Mouse (Mus musculus) MEL (cell line): ENCODE measurements at regions not wholly inside any gene's neighbourhood (a gene's known extent, or its start where the extent isn't known, plus 50 kb on each side); places are given as distances from the start of the nearest gene placed in this dataset.

Experiments
- DNase-seq: peaks from one replicate; pipeline ENCODE4 v3.0.0; 2011; ENCODE audit warnings: low read depth, low spot score
- H3K27ac ChIP-seq: 2 replicates; pipeline ENCODE4 v1.5.1; 2012; ENCODE audit warnings: low read depth, mild to moderate bottlenecking, control low read depth, low read length, moderate library complexity; ENCODE audit not compliant: control insufficient read depth
- H3K27me3 ChIP-seq, 2 experiments: fragments of 150-350 bp in 1 of 2; sonication (generic) in 1 of 2; 2 replicates each; pipeline ENCODE4 v1.6.1; 2012; ENCODE audit warnings: low read length in 2 of 2, mild to moderate bottlenecking in 2 of 2, improper control_type of control experiment in 1 of 2, moderate library complexity in 1 of 2; ENCODE audit not compliant: insufficient read depth in 2 of 2, control insufficient read depth in 1 of 2
- H3K36me3 ChIP-seq, 2 experiments: 2 replicates each; pipeline ENCODE4 v1.6.1; 2012 to 2014; ENCODE audit warnings: low read length in 2 of 2, improper control_type of control experiment in 1 of 2, inconsistent platforms in 1 of 2, mild to moderate bottlenecking in 1 of 2; ENCODE audit not compliant: insufficient read depth in 2 of 2, control insufficient read depth in 1 of 2
- H3K4me1 ChIP-seq, 2 experiments: fragments of 150-350 bp in 1 of 2; sonication (generic) in 1 of 2; 2 replicates each; pipeline ENCODE4 v1.6.1; 2012; ENCODE audit warnings: low read length in 2 of 2, improper control_type of control experiment in 1 of 2, mild to moderate bottlenecking in 1 of 2; ENCODE audit not compliant: insufficient read depth in 2 of 2, control insufficient read depth in 1 of 2
- H3K4me3 ChIP-seq, 2 experiments: fragments of 150-350 bp in 1 of 2; sonication (generic) in 1 of 2; 2 replicates each; pipeline ENCODE4 v1.5.1; 2012; ENCODE audit warnings: low read depth in 2 of 2, low read length in 2 of 2, mild to moderate bottlenecking in 2 of 2, moderate library complexity in 2 of 2, control low read depth in 1 of 2, improper control_type of control experiment in 1 of 2; ENCODE audit not compliant: control insufficient read depth in 1 of 2, insufficient read depth in 1 of 2
- H3K79me2 ChIP-seq: 2 replicates; pipeline ENCODE4 v1.6.1; 2012; ENCODE audit warnings: mild to moderate bottlenecking, low read length, moderate library complexity; ENCODE audit not compliant: control insufficient read depth, poor library complexity, insufficient read depth
- H3K9ac ChIP-seq: 2 replicates; pipeline ENCODE4 v1.6.1; 2012; ENCODE audit warnings: low read depth, mild to moderate bottlenecking, control low read depth, low read length, moderate library complexity; ENCODE audit not compliant: control insufficient read depth, poor library complexity, severe bottlenecking
- H3K9me3 ChIP-seq: fragments of 150-350 bp; sonication (generic); replicated peaks from 2 replicates; pipeline ENCODE4 v1.6.1; 2012; ENCODE audit warnings: mild to moderate bottlenecking, low read length, improper control_type of control experiment, moderate library complexity; ENCODE audit not compliant: insufficient read depth
- BHLHE40 ChIP-seq: IDR thresholded peaks from 2 replicates; pipeline ENCODE4 v1.6.1; 2012; ENCODE audit warnings: low read depth, mild to moderate bottlenecking, inconsistent platforms, low read length, improper control_type of control experiment, borderline replicate concordance
- CHD2 ChIP-seq: IDR thresholded peaks from 2 replicates; pipeline ENCODE4 v1.6.1; 2011; ENCODE audit warnings: low read length, improper control_type of control experiment
- E2F4 ChIP-seq: IDR thresholded peaks from 2 replicates; pipeline ENCODE4 v1.6.1; 2011; ENCODE audit warnings: low read depth, low read length, improper control_type of control experiment, borderline replicate concordance
- GABPA ChIP-seq: IDR thresholded peaks from 2 replicates; pipeline ENCODE4 v1.6.1; 2012; ENCODE audit warnings: low read depth, mild to moderate bottlenecking, inconsistent platforms, low read length, improper control_type of control experiment, moderate library complexity
- GATA1 ChIP-seq: IDR thresholded peaks from 2 replicates; pipeline ENCODE4 v1.6.1; 2011; ENCODE audit warnings: low read depth, low read length, improper control_type of control experiment
- HCFC1 ChIP-seq: IDR thresholded peaks from 2 replicates; pipeline ENCODE4 v1.6.1; 2012; ENCODE audit warnings: low read depth, mild to moderate bottlenecking, inconsistent platforms, low read length, improper control_type of control experiment, moderate library complexity
- KAT2A ChIP-seq: conservative IDR thresholded peaks from 2 replicates; pipeline ENCODE4 v1.6.1; 2012; ENCODE audit warnings: low read depth, low read length, improper control_type of control experiment, inconsistent platforms
- MAZ ChIP-seq: IDR thresholded peaks from 2 replicates; pipeline ENCODE4 v1.6.1; 2012; ENCODE audit warnings: low read depth, mild to moderate bottlenecking, inconsistent platforms, low read length, improper control_type of control experiment
- MEF2A ChIP-seq: IDR thresholded peaks from 2 replicates; pipeline ENCODE4 v1.6.1; 2014; ENCODE audit warnings: low read depth, mild to moderate bottlenecking, inconsistent platforms, low read length, improper control_type of control experiment; ENCODE audit not compliant: poor library complexity, insufficient replicate concordance, severe bottlenecking; ENCODE audit errors: extremely low read depth
- NELFE ChIP-seq: IDR thresholded peaks from 2 replicates; pipeline ENCODE4 v1.6.1; 2011; ENCODE audit warnings: low read depth, low read length, improper control_type of control experiment
- NRF1 ChIP-seq: IDR thresholded peaks from 2 replicates; pipeline ENCODE4 v1.6.1; 2014; ENCODE audit warnings: low read depth, mild to moderate bottlenecking, inconsistent platforms, low read length, improper control_type of control experiment, moderate library complexity; ENCODE audit not compliant: poor library complexity, insufficient read depth, severe bottlenecking
- POLR2A ChIP-seq, 2 experiments: IDR thresholded peaks; 2 replicates each; pipeline ENCODE4 v1.6.1; 2011 to 2012; ENCODE audit warnings: low read length in 2 of 2, mild to moderate bottlenecking in 2 of 2, control low read depth in 1 of 2, improper control_type of control experiment in 1 of 2, low read depth in 1 of 2, moderate library complexity in 1 of 2; ENCODE audit not compliant: control insufficient read depth in 1 of 2, insufficient read depth in 1 of 2, poor library complexity in 1 of 2
- RCOR1 ChIP-seq: IDR thresholded peaks from 2 replicates; pipeline ENCODE4 v1.6.1; 2012; ENCODE audit warnings: low read depth, mild to moderate bottlenecking, inconsistent platforms, low read length, improper control_type of control experiment
- TBP ChIP-seq: IDR thresholded peaks from 2 replicates; pipeline ENCODE4 v1.8.0; 2011; ENCODE audit warnings: low read depth, low read length, improper control_type of control experiment
- TCF12 ChIP-seq: IDR thresholded peaks from 2 replicates; pipeline ENCODE4 v1.6.1; 2014; ENCODE audit warnings: low read depth, mild to moderate bottlenecking, inconsistent platforms, low read length, improper control_type of control experiment, moderate library complexity
- USF1 ChIP-seq: IDR thresholded peaks from 2 replicates; pipeline ENCODE4 v1.6.1; 2014; ENCODE audit warnings: low read depth, mild to moderate bottlenecking, inconsistent platforms, low read length, improper control_type of control experiment, moderate library complexity
- ZMIZ1 ChIP-seq: IDR thresholded peaks from 2 replicates; pipeline ENCODE4 v1.6.1; 2012; ENCODE audit warnings: low read depth, mild to moderate bottlenecking, inconsistent platforms, low read length, improper control_type of control experiment, moderate library complexity
- ZNF384 ChIP-seq: IDR thresholded peaks from 2 replicates; pipeline ENCODE4 v1.6.1; 2012; ENCODE audit warnings: low read depth, mild to moderate bottlenecking, inconsistent platforms, low read length, improper control_type of control experiment

- no peak overlapping the region for H3K27ac ChIP-seq
- H3K9ac ChIP-seq, result no peak overlapping the region
- no peaks in the 10 kb centered on the region for H3K9me3 ChIP-seq
- no peak for DNase-seq
- H3K27me3 ChIP-seq, result no peaks in the 10 kb centered on the region
- no peak overlapping the region for H3K4me3 ChIP-seq
- no peaks in the 10 kb centered on the region for H3K79me2 ChIP-seq
- no peaks in the 10 kb centered on the region for H3K4me1 ChIP-seq
- no peak for TF ChIP-seq GABPA
- no peak for TF ChIP-seq KAT2A
- no peak for TF ChIP-seq HCFC1
- no peak for TF ChIP-seq GATA1
- no peak for TF ChIP-seq POLR2A (IDR thresholded peaks at IDR 0.05; ENCODE audit: control insufficient read depth in 1 of 2, insufficient read depth in 1 of 2, low read depth in 1 of 2, low read length in 2 of 2, poor library complexity in 1 of 2)
- TF ChIP-seq ZNF384, result no peak
- no peak for TF ChIP-seq USF1
- no peak for TF ChIP-seq CHD2
- TF ChIP-seq E2F4, result no peak
- TF ChIP-seq NELFE, result no peak
- no peak for TF ChIP-seq ZMIZ1
- TF ChIP-seq MAZ, result no peak
- TF ChIP-seq, all 39 proteins: peak for 0
- H3K36me3 ChIP-seq, result no peaks in the 10 kb centered on the region
Observed at GRCm38 (mm10) chr11:24783470-24783869, 705.6 kb downstream of the Bcl11a start.

- H3K4me1 ChIP-seq, result no peaks in the 10 kb centered on the region
- H3K27ac ChIP-seq, result no peak overlapping the region
- no peaks in the 10 kb centered on the region for H3K9me3 ChIP-seq
- H3K4me3 ChIP-seq, result no peak overlapping the region
- no peak overlapping the region for H3K9ac ChIP-seq
- no peak for TF ChIP-seq TCF12
- TF ChIP-seq BHLHE40, result no peak
- TF ChIP-seq TBP, result no peak
- no peak for TF ChIP-seq CHD2
- no peak for TF ChIP-seq HCFC1
- no peak for TF ChIP-seq MEF2A
- TF ChIP-seq NRF1, result no peak
- no peak for TF ChIP-seq RCOR1
- no peak for TF ChIP-seq KAT2A
- H3K36me3 ChIP-seq, result no peaks in the 10 kb centered on the region
- DNase-seq, result no peak
- no peaks in the 10 kb centered on the region for H3K79me2 ChIP-seq
- H3K27me3 ChIP-seq, result no peaks in the 10 kb centered on the region
Observed at GRCm38 (mm10) chr11:24789120-24789519, 711.3 kb downstream of the Bcl11a start.
